Mouse (Mus musculus): ENCODE measurements around the gene Eif2s1. TPM values are rescaled to one million over a fixed set of nuclear protein-coding genes. Genes with fewer than 3 reads are reported as not detected.
"Not testable (repeated sequence)": the region's sequence is repeated elsewhere in the genome, so short reads cannot be mapped to it uniquely, and the experiment has no call there.

Gene Eif2s1
- polyA plus RNA-seq, 1 experiment: 44.0 TPM

- Histone ChIP-seq H3K4me3 (ENCODE audit: insufficient read depth, low read length) (peak overlapping the region; percentile 28), H3K27ac (ENCODE audit: insufficient read depth, low read depth, low read length) (no peak overlapping the region), H3K4me1 (ENCODE audit: control insufficient read depth, insufficient read depth, low read length) (peaks cover 10% of the 10 kb centered on the region)
- TF ChIP-seq POLR2A (IDR thresholded peaks at IDR 0.05; ENCODE audit: borderline replicate concordance, low read depth, low read length): no peak
Observed at GRCm38 (mm10) chr12:78911707-78912417, 50.2 kb downstream of the Eif2s1 start.

GRCm38 (mm10) chr12:78914458-78914857 lies 52.8 kb downstream of the Eif2s1 start:
- Histone ChIP-seq H3K4me1 (ENCODE audit: control insufficient read depth, insufficient read depth, low read length) (0 out of 2 replicates have a peak, but pooled peaks cover 2% of the 10 kb centered on the region), H3K4me3 (ENCODE audit: insufficient read depth, low read length) (no peak overlapping the region)

GRCm38 (mm10) chr12:78915561-78915960 lies 53.9 kb downstream of the Eif2s1 start:
- H3K27ac ChIP-seq (ENCODE audit: insufficient read depth, low read depth, low read length): no peak overlapping the region
- TF ChIP-seq POLR2A (IDR thresholded peaks at IDR 0.05; ENCODE audit: borderline replicate concordance, low read depth, low read length) (no peak), CTCF (IDR thresholded peaks at IDR 0.05; ENCODE audit: low read depth, low read length) (no peak)
- no peak overlapping the region for H3K4me3 ChIP-seq (ENCODE audit: insufficient read depth, low read length)
- H3K4me1 ChIP-seq (ENCODE audit: control insufficient read depth, insufficient read depth, low read length): 0 out of 2 replicates have a peak, but pooled peaks cover 2% of the 10 kb centered on the region

More at GRCm38 (mm10) chr12:78914458-78914857, 52.8 kb downstream of the Eif2s1 start:
- H3K27ac ChIP-seq (ENCODE audit: insufficient read depth, low read depth, low read length): no peak overlapping the region
- no peak for TF ChIP-seq POLR2A (IDR thresholded peaks at IDR 0.05; ENCODE audit: borderline replicate concordance, low read depth, low read length)
- no peak for TF ChIP-seq CTCF (IDR thresholded peaks at IDR 0.05; ENCODE audit: low read depth, low read length)

GRCm38 (mm10) chr12:78916278-78916677 lies 54.7 kb downstream of the Eif2s1 start:
- Histone ChIP-seq H3K4me1 (ENCODE audit: control insufficient read depth, insufficient read depth, low read length) (0 out of 2 replicates have a peak, but pooled peaks cover 2% of the 10 kb centered on the region), H3K4me3 (ENCODE audit: insufficient read depth, low read length) (no peak overlapping the region), H3K27ac (ENCODE audit: insufficient read depth, low read depth, low read length) (no peak overlapping the region)
- TF ChIP-seq POLR2A (IDR thresholded peaks at IDR 0.05; ENCODE audit: borderline replicate concordance, low read depth, low read length) (no peak), CTCF (IDR thresholded peaks at IDR 0.05; ENCODE audit: low read depth, low read length) (no peak)

GRCm38 (mm10) chr12:78918227-78919078 lies 56.8 kb downstream of the Eif2s1 start:
- no peak overlapping the region for H3K27ac ChIP-seq (ENCODE audit: insufficient read depth, low read depth, low read length)
- peak; percentile 72 for TF ChIP-seq CTCF (IDR thresholded peaks at IDR 0.05; ENCODE audit: low read depth, low read length)
- no peak for TF ChIP-seq POLR2A (IDR thresholded peaks at IDR 0.05; ENCODE audit: borderline replicate concordance, low read depth, low read length)
- H3K4me3 ChIP-seq (ENCODE audit: insufficient read depth, low read length): no peak overlapping the region
- H3K4me1 ChIP-seq (ENCODE audit: control insufficient read depth, insufficient read depth, low read length): peaks cover 16% of the 10 kb centered on the region

GRCm38 (mm10) chr12:78919079-78919712 lies 57.6 kb downstream of the Eif2s1 start:
- Histone ChIP-seq H3K4me3 (ENCODE audit: insufficient read depth, low read length) (no peak overlapping the region), H3K27ac (ENCODE audit: insufficient read depth, low read depth, low read length) (no peak overlapping the region), H3K4me1 (ENCODE audit: control insufficient read depth, insufficient read depth, low read length) (peaks cover 20% of the 10 kb centered on the region)
- TF ChIP-seq POLR2A (IDR thresholded peaks at IDR 0.05; ENCODE audit: borderline replicate concordance, low read depth, low read length): no peak
- peak; percentile 66 for TF ChIP-seq CTCF (IDR thresholded peaks at IDR 0.05; ENCODE audit: low read depth, low read length)

GRCm38 (mm10) chr12:78921421-78921820 lies 59.8 kb downstream of the Eif2s1 start:
- TF ChIP-seq POLR2A (IDR thresholded peaks at IDR 0.05; ENCODE audit: borderline replicate concordance, low read depth, low read length) (no peak), CTCF (IDR thresholded peaks at IDR 0.05; ENCODE audit: low read depth, low read length) (no peak)
- Histone ChIP-seq H3K27ac (ENCODE audit: insufficient read depth, low read depth, low read length) (no peak overlapping the region; the same call in 1 of the 2 replicates), H3K4me1 (ENCODE audit: control insufficient read depth, insufficient read depth, low read length) (peaks cover 26% of the 10 kb centered on the region), H3K4me3 (ENCODE audit: insufficient read depth, low read length) (no peak overlapping the region)

- no peak for TF ChIP-seq POLR2A (IDR thresholded peaks at IDR 0.05; ENCODE audit: borderline replicate concordance, low read depth, low read length)
- TF ChIP-seq CTCF (IDR thresholded peaks at IDR 0.05; ENCODE audit: low read depth, low read length): no peak
- Histone ChIP-seq H3K4me3 (ENCODE audit: insufficient read depth, low read length) (no peak overlapping the region), H3K4me1 (ENCODE audit: control insufficient read depth, insufficient read depth, low read length) (peaks cover 26% of the 10 kb centered on the region), H3K27ac (ENCODE audit: insufficient read depth, low read depth, low read length) (peak overlapping the region; percentile 27)
Observed at GRCm38 (mm10) chr12:78922058-78922457, 60.4 kb downstream of the Eif2s1 start.

- Histone ChIP-seq H3K27ac (ENCODE audit: insufficient read depth, low read depth, low read length) (peak overlapping the region; percentile 89), H3K4me1 (ENCODE audit: control insufficient read depth, insufficient read depth, low read length) (peaks cover 26% of the 10 kb centered on the region)
- not testable (repeated sequence) for H3K4me3 ChIP-seq (ENCODE audit: insufficient read depth, low read length)
Observed at GRCm38 (mm10) chr12:78922977-78923376, 61.4 kb downstream of the Eif2s1 start.

All from bone marrow macrophage, adult 2 months (primary cell).